Mouse (Mus musculus): Measurements from ENCODE around the gene Pdf.

DNA sequence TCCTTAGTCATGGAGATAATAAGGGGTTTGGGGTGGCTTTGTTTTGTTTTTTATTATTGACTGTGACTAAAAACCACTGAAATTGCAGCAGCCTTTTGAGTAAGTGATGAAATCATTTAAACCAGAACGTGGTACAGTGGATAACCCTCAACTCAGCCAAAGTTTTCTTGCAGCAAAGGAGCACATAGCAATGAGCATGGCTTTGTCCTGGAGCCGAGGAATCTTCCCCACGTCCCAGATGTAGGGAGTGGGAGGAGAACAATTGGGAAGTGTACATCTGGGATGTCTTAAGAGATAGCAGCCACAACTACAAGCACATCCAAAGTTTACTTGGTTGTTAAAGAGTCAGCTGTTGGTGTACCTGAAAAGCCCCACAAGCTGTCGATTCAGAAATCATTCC is 51.0 kb downstream of the Pdf start:
- no peak for TF ChIP-seq CTCF (conservative IDR thresholded peaks at IDR 0.05; ENCODE audit: insufficient read depth, insufficient read length, low read depth, low read length)
- no peak for TF ChIP-seq POLR2A (IDR thresholded peaks at IDR 0.05; ENCODE audit: low read depth, low read length)

All from kidney, adult 2 months (tissue).